In the genomic region with DNA sequence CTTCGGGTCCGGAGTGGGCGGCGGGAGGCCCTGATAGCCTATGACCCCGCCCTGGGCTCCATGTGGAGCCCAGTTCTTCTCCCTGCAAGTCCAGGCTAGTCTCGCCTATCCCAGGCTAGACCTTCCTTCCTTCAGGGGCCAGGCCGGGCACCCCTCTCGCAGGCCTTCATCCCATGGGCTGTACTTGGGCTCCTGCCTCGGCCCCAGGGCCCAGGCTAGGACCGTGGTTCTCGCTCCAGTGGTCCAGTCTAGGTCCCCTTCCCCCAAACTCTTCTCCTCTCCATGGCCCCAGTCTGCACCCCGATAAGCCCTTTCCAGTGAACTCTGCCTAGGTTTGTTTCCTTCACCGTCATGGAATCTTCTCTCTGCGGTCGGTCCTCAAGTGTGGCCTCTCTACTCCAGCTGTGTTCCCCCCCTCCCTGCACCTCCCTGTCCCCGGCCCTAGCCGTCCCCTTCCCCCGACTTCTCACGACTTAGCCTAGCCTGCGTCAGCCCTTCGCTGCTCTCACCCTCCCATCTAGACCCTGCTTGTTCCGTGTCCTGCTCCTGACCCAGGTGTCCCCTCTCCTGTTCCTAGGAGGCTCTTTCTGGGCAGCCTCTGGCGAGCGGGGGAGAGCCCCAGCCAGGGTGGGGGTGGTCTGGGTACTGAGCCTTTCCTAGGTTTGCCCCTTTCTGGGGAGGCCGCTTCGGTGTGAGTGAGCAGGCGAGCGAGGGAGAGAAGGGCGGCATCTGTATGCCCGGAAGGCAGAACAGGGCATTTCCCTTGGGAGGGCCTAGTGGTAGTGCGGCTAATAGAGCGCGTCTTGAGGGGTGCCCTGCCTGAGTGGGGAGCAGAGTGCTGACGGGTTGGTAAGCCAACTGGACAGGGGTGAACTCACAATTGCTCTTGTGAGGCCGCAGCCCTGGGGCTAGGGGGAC, we compare ENCODE assay signal across 8 mouse cellular contexts. TPM values are rescaled to one million over a fixed set of nuclear protein-coding genes. Genes with fewer than 3 reads are reported as not detected.
DNase-seq lines count a peak whose midpoint lies in the region; ATAC-seq and TF ChIP-seq lines count a peak whose summit lies in the region.

No protein-coding gene starts in this region.

- TF ChIP-seq CTCF in stomach, postnatal 0 days (IDR thresholded peaks at IDR 0.05; ENCODE audit: low read depth): no peak

- peaks cover 13% of the 10 kb centered on the region; the same call in 1 of the 2 replicates for H3K36me3 ChIP-seq in intestine, embryonic 14.5 days (ENCODE audit: control insufficient read depth, insufficient read depth, low read length)
- H3K36me3 ChIP-seq in stomach, postnatal 0 days (ENCODE audit: control insufficient read depth, insufficient read depth, low read length): no peaks in the 10 kb centered on the region

- peaks cover 53% of the 10 kb centered on the region for H3K4me1 ChIP-seq in intestine, embryonic 14.5 days (replicated peaks; ENCODE audit: control insufficient read depth, insufficient read depth, low read length)
- peaks cover 20% of the 10 kb centered on the region for H3K4me1 ChIP-seq in stomach, postnatal 0 days (replicated peaks; ENCODE audit: control insufficient read depth, insufficient read depth)

- ATAC-seq in intestine, embryonic 14.5 days (replicated peaks; ENCODE audit: low FRiP score, low TSS enrichment, low read depth): peak; percentile 21; the same call in 1 of the 2 replicates
- peak; percentile 19; the same call in 1 of the 2 replicates for ATAC-seq in megakaryocyte-erythroid progenitor cell, adult 5-6 weeks (replicated peaks; ENCODE audit: low FRiP score, low TSS enrichment, poor library complexity, severe bottlenecking)
- 0 out of 2 replicates have a peak, but pooled peaks have one; percentile 0 for ATAC-seq in stomach, postnatal 0 days (ENCODE audit: low FRiP score, low TSS enrichment)

- H3K4me2 ChIP-seq in intestine, embryonic 14.5 days (ENCODE audit: low read length): peak overlapping the region; percentile 97
- H3K4me2 ChIP-seq in stomach, postnatal 0 days (replicated peaks; ENCODE audit: low read depth): peak overlapping the region; percentile 95

- peak overlapping the region; percentile 99 for H3K4me3 ChIP-seq in intestine, embryonic 14.5 days (ENCODE audit: low read depth, low read length)
- peak overlapping the region; percentile 99 for H3K4me3 ChIP-seq in stomach, postnatal 0 days (ENCODE audit: low read depth, low read length)

- no peak for TF ChIP-seq EP300 in stomach, postnatal 0 days (optimal IDR thresholded peaks at IDR 0.05)

- peak overlapping the region; percentile 85 for H3K27ac ChIP-seq in intestine, embryonic 14.5 days (ENCODE audit: low read depth)
- peak overlapping the region; percentile 96 for H3K27ac ChIP-seq in stomach, postnatal 0 days (replicated peaks)

- peak overlapping the region; percentile 88 for H3K9ac ChIP-seq in intestine, embryonic 14.5 days (ENCODE audit: low read length)
- H3K9ac ChIP-seq in stomach, postnatal 0 days (ENCODE audit: low read length): peak overlapping the region; percentile 96

- H3K9me3 ChIP-seq in intestine, embryonic 14.5 days (ENCODE audit: control insufficient read depth, low read length): no peaks in the 10 kb centered on the region
- H3K9me3 ChIP-seq in stomach, postnatal 0 days (ENCODE audit: control insufficient read depth, low read length): no peaks in the 10 kb centered on the region

- peak; percentile 55 to 82 for DNase-seq in adrenal gland, adult (ENCODE audit: inconsistent age in 2 of 2, low spot score in 1 of 2)
- DNase-seq in adrenal gland, adult 8-10 months: no peak
- peak; percentile 58 for DNase-seq in 3T3-L1 (ENCODE audit: low read depth, low spot score)
- DNase-seq in embryo, embryonic 11 days: peak; percentile 51
- peak; percentile 71 for DNase-seq in intestine, embryonic 14.5 days (ENCODE audit: low spot score)
- DNase-seq in stomach, postnatal 0 days (ENCODE audit: low spot score): peak; percentile 48
- DNase-seq in right cerebral cortex, postnatal 25 days: no peak

- H3K27me3 ChIP-seq in intestine, embryonic 14.5 days (replicated peaks; ENCODE audit: control insufficient read depth, insufficient read depth, low read length): no peaks in the 10 kb centered on the region
- H3K27me3 ChIP-seq in stomach, postnatal 0 days (ENCODE audit: control insufficient read depth, insufficient read depth, low read length): no peaks in the 10 kb centered on the region

- 3% methylated on average over 35 of the region's 35 CpGs for WGBS in intestine, embryonic 14.5 days
- under 1% methylated on average over 30 of the region's 35 CpGs for WGBS in stomach, postnatal 0 days

RNA-seq across cellular contexts. Expression of gene Capzb, which starts 0.7 kb away (rescaled TPM):
- 100 to 1,000 TPM; 357 to 412 (median 388) TPM for total RNA-seq in adrenal gland, adult 8-10 months (2022)
- polyA plus RNA-seq in intestine, embryonic 14.5 days (2014; fragmentation: Nextera tagmentation; extraction: Ambion mirVana): 313 and 325 TPM in 2 replicates
- total RNA-seq in megakaryocyte-erythroid progenitor cell, adult 5-6 weeks (2014; fragmentation: Nextera tagmentation): 216 and 230 TPM in 2 replicates
- total RNA-seq in megakaryocyte-erythroid progenitor cell, adult 5-6 weeks (2017): 90.1 and 113 TPM in 2 replicates
- 341 and 344 TPM in 2 replicates for polyA plus RNA-seq in stomach, postnatal 0 days (2015; fragmentation: Nextera tagmentation; extraction: Ambion mirVana)

Comparison
In these comparisons a context has a peak if more than half of its experiments do, and no peak if none do; other contexts are left out.
1. DNase-seq: peak in adrenal gland, adult (2 of 2), 3T3-L1 (single experiment), embryo, embryonic 11 days (single experiment), intestine, embryonic 14.5 days (single experiment) and stomach, postnatal 0 days (single experiment); none in adrenal gland, adult 8-10 months (single experiment) and right cerebral cortex, postnatal 25 days (single experiment).
2. Peak in every context shown above with its lines, with median percentiles within 50 percentile points of each other: ATAC-seq.